Comparison of ENCODE assay signal across 17 mouse cellular contexts in genomic region chr7:34892845-34893244, GRCm38 (mm10).
"Had no signal": no experiment of that assay in that cellular context is flagged by ENCODE, and none has a peak within 500 bp of the region (broad histone marks: within the 10 kb centered on the region; RNA-seq: fewer than 3 reads in every experiment).

No protein-coding gene starts in this region.

- H3K4me1 ChIP-seq: liver, embryonic 13.5 days had no signal

- H3K4me2 ChIP-seq: intestine, embryonic 15.5 days; liver, embryonic 13.5 days had no signal

- H3K36me3 ChIP-seq: intestine, embryonic 15.5 days; liver, embryonic 13.5 days had no signal

- H3K27me3 ChIP-seq: intestine, embryonic 15.5 days; liver, embryonic 13.5 days had no signal

- H3K4me3 ChIP-seq: intestine, embryonic 15.5 days; left cerebral cortex, adult 2 months; liver, embryonic 13.5 days; myocyte had no signal

- ATAC-seq: intestine, embryonic 15.5 days had no signal

- DNase-seq: kidney, adult 11 months; kidney, adult 8-10 months; kidney, postnatal 14 days; kidney, postnatal 4 days; layer of hippocampus, adult 9-11 months; layer of hippocampus, postnatal 36 days; liver, embryonic 13.5 days; lung, adult 2 months; lung, postnatal 14 days; midbrain, embryonic 14.5 days; thymus, adult 2 months; thymus, postnatal 14 days; thymus, postnatal 4 days had no signal

- H3K9ac ChIP-seq: intestine, embryonic 15.5 days; liver, embryonic 13.5 days had no signal

- H3K27ac ChIP-seq: intestine, embryonic 15.5 days; left cerebral cortex, adult 2 months; liver, embryonic 13.5 days; macrophage had no signal

- H3K9me3 ChIP-seq: intestine, embryonic 15.5 days had no signal
